Mouse (Mus musculus): ENCODE results near the gene Pif1. TPM values are rescaled to one million over a fixed set of nuclear protein-coding genes. Genes with fewer than 3 reads are reported as not detected.
A peak's percentile ranks its signal among the peaks of the same experiment; 100 is the strongest.

The Pif1 gene
- total RNA-seq, 2 experiments from 2014 or later, result 3.0 TPM

DNA sequence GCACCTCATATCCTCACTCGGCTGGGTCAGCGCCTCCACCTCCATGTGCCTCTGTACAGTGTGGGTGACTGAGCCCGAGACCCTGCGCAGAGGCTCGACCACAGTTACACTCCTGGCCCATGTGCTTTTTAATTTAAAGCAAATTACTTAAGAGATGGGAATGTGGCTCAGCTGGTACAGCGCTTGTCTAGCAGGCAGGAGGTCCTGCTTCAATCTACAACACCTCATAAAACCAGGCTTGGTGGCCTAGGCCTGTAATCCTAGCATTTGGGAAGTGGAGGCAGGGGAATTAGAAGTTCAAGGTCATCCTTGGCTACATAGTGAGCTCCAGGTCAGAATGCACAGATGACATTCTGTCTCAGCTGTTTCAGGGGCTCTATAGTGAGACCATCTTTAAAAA, 28.2 kb upstream of the Pif1 start:
- DNase-seq (ENCODE audit: low spot score in 2 of 2), result no peak

DNA sequence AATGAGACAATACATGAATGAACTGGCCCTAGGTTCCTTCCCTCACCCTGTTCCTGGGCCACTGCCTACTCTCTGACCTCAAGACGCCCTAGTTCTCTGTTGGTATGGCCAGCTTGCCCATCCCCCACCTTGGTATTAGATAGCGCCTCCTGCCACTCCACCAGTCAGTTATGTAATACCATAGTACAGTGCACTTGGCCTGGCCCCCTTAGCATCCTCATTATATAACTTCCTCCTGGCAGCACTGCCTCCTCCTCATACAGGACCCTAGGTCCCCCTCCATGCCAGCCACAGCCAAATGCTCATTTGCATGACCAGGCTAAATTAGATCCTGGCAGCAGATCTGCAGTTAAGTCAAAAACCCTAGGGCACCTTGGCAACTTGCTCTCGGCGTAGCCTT, 25.9 kb upstream of the Pif1 start:
- no peak for DNase-seq (ENCODE audit: low spot score in 2 of 2)

DNA sequence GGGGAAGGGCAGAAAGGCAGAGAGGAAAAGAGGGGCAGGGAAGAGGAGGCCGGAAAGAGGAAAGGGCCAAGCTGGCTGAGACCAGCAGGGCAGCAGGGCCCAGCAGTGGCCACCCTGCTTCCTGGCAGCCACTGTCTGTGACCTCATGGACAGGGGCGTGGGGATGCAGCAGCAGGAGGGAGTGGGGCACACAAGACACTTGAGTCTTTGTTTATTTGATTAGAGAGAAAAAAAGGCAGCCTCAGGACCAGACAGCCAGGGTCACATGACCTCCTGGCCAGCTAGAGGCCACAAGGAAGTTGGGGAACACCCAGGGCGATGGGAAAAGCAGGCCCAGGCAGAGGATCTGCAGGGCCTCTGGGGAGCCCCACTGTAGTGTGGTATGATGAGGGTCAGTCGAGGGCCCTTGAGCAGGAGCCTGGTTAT, 24.9 kb upstream of the Pif1 start:
- DNase-seq (ENCODE audit: low spot score in 2 of 2), result peak in 1 of 2 experiments; percentile 59

DNA sequence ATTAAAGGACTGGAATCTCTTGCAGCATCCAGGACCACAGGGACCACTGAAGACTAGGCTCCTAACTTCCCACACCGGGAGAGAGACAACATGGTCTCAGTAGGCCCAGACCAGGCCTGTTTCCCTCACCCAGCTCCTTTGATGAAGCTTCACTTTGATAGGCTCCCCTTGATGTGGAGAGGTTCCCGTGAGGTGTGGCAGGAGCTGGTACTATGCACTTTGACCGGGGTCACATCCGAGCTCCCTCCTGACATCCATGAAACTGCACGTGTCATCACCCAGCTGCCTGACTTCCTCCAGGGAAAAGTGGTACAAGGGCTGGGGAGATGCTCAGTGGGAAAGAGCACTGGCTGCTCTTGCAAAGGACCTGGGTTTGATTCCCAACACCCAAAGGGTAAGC, 23.9 kb upstream of the Pif1 start:
- DNase-seq (ENCODE audit: low spot score in 2 of 2), result no peak

DNA sequence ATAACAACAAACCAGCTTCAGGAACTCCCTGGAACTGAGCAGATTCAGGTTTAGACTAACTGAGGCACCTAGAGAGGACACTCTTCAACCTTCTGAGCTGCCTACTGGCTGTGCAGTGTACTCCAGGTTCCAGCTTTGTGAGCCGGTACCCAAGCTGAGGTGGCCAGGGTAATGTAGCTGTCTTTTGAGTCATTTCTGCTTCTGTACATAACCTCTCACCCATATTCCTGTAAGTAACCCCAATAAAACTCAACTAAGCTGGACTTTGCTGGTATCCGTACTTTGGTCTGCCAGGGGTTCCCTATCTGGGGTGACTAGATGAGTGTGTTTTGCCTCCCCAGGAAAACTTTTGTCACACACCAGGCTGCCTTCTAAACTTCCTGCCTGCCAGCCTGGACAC, 22.3 kb upstream of the Pif1 start:
- no peak for DNase-seq (ENCODE audit: low spot score in 2 of 2)

DNA sequence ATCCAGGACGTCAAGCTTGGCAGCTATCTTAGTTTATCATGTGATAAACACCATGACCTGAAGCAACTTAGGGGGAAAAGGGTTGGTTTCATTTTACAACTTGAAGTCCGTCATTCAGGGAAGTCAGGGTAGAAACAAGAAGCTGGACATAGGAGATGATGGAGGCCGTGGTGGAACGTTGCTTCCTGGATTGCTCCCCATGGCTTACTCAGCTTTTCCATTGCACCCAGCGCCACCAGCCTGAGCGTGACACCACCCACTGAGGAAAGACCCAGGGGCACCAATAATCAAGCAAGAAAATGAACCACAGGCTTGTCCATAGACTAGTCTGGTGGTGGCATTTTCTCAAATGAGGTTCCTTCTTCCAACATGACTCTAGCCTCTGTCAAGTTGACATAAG, 18.2 kb upstream of the Pif1 start:
- DNase-seq (ENCODE audit: low spot score in 2 of 2), result peak in 1 of 2 experiments; percentile 8

DNA sequence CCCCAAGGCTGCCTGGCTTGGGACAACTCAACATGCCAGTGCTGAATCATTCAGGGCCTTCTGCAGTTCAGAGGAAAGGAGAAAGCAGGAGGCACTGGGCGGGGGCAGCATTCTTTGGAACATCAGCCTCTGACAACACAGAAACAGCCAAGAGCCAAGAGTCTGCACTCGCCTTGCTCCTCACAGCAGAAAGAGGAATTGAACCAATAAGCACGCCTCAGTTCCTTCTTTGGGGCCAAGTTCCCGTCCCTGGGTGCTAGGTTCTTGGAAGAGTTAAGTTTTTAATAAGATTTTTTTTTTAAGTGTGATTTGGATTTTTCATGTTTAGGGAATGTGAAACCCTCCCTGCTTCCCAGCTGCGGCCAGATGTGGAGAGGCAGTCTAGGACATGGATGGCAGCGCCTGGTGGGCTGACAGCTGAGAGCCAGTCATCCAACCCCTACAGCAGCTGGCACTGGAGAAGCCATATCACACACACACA, 17.4 kb upstream of the Pif1 start:
- DNase-seq (ENCODE audit: low spot score in 2 of 2), result peak in 1 of 2 experiments; percentile 63

DNA sequence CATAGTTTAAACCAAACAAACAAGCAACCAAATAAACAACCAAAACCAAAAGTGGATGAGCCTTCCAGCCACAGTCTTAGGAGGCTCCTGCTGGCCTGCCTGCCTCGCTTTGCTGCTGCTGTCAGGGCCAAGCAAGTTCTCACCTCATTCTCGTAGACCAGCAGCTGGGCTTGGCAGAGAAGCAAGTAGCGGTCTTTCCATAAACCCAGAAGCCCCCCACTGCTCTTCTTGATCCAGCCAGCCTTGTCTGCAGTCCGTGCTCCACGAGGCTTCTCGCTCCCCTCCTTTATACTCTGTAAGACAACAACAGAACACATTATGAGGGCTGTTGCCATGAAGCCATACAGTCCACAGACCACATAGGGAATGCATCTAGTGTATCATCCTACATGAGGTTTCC, 14.1 kb upstream of the Pif1 start:
- no peak for DNase-seq (ENCODE audit: low spot score in 2 of 2)

DNA sequence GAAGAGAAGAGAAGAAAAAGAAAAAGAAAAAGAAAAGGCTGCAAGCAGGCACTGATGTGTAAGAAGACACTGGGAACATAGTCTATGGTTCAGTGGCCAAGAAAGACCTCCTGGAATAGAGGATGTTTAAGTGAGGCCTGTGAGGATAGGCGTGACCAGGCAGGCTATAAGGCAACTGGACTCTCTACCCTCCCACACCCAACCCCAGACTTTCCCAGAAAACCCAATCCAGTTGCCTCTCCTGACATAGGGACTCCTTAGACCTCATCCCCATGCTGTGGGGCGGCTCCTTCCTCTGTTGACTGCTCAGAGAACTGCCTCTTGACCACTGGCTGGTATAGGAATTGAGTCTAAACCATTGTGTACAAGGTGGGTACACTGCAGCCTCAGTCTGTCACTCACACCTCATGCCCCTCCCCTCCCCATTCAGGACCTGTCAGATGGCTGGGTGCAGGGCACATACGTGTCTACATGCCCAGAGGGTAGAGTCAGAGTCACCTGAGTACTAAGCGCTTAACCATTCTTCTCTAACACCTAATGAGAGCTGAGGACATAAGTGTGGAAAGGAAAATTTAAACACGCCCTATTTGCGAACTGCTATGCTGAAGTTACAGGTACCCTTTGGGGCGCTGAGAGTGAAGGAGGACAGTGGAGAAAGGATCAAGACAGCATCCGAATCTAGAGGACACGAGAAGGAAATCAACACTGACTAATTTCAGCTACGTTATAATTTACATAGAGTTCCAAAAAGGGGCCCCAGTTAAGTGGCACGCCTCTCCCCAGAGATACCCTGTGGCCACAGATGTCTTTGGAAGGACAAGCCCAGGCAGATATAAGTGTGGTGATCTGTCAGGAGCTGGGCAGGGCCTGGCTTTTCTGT, 12.2 kb upstream of the Pif1 start:
- no peak for DNase-seq (ENCODE audit: low spot score in 2 of 2)

DNA sequence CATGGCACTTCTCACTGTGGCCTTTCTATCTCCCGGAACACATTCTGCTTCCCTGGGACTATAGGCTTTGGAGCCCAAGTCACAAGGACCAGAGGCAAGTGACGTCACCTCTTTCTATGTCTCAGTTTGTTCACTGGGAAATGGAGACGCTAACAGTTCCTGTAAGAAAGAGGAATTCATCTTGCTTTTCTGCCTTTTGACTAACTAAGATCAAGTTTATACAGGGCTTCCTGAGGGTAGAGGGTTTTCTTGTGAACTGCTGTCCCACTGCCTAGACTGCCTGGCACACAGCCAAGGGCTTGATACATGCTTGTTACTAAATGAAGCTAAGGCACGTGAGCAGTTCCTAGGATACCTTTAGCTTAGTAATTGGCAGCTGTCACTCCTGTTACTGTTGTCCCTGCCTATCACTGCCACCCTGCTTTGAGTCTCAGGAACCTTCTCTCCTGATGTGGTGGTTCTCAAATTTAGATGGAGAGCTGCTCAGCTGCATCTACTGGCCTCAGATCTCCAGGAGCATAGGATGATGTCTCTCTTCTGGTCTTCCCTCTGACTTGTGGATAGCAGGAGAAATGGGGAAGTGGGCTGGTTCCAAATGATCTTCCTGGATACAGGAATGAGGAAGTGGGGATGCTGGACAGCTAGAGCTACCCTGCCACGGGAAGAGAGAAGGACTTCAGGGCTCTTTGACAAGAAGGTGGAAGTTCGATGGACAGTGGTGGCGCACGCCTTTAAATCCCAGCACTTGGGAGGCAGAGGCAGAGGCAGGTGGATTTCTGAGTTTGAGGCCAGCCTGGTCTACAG, 11.4 kb upstream of the Pif1 start:
- peak in 1 of 2 experiments; percentile 57 for DNase-seq (ENCODE audit: low spot score in 2 of 2)

DNA sequence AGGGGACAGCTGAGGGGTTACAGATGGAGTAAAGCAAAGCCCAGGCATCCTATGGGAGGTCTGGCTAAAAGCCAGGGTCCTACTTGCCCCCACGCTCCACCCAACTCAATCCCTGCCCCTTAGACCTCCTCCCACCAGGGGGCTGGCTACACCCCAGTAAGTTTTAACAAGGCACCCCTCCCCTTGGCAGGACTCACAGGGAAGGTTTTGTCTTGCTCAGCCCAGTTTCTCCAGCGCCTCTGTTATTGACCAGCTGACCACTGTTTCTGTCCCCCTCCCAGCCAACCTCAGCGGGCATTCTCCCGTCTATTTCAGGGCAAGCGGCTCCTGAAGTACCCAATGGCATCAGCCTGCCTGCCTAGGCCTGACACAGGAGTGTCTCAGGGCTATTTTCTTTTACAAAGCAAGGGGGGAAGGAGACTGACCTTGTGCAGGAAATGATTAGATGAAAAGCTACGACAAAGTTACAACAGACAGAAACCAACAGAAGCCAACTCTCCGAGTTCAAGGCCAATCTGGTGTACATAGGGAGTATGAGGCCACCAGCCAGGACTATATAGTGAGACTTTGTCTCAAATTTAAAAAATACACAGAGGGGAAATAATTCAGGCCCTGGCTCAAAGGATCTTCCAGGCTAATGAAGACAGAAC, 10.0 kb upstream of the Pif1 start:
- peak in 1 of 2 experiments; percentile 54 for DNase-seq (ENCODE audit: low spot score in 2 of 2)

DNA sequence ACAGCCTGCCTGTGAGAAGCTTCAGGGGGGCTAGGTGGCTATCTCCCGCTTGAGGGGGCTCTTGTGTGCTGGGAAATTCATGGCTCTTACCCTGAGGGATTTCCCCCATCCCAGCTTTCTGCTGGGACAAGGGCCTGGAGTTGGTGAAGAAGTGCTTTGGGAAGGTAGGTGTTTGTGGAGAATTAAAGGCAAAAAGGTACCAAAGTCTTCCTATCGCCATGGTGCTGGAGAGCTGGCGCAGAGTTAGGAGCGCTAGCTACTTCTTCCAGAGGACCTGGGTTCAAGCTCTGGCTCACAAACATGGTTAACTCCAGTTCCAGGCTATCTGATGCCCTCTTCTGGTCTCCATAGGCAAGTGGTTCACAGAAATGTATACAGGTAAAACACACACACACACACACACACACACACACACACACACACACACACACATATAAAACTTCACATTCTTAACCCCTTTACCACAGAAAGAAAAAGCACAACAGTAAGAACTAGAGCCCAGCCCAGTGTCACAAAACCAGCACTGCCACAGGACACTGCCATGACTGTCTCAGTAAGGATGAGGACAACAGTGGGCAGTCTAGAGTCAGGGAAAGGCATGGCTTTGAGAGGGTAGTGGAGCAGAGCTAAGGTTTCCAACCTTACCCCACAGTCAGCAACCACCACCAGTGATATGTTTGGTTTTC, 9.3 kb upstream of the Pif1 start:
- DNase-seq (ENCODE audit: low spot score in 2 of 2), result no peak

DNA sequence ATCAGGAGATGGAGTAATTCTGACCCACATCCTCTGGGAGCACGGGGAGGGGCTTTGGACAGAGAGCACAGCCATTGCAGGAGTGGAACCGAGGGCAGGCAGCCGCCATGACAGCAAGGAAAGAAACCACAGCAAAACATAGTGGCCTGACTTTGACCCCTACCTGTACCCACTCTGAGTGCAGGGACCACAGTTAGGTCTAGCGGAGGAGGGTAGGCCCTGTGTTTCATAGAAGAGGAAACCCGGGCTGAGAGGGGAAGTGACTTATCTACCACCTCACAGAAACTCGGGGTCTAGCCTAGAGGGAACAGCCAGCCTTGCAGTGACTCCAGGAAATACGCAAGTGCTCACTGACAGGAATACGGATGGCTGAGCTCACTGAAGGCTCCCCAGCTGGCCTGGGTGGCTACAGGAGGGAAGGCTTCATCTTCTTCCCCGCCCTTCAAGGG, 8.1 kb upstream of the Pif1 start:
- no peak for DNase-seq (ENCODE audit: low spot score in 2 of 2)

DNA sequence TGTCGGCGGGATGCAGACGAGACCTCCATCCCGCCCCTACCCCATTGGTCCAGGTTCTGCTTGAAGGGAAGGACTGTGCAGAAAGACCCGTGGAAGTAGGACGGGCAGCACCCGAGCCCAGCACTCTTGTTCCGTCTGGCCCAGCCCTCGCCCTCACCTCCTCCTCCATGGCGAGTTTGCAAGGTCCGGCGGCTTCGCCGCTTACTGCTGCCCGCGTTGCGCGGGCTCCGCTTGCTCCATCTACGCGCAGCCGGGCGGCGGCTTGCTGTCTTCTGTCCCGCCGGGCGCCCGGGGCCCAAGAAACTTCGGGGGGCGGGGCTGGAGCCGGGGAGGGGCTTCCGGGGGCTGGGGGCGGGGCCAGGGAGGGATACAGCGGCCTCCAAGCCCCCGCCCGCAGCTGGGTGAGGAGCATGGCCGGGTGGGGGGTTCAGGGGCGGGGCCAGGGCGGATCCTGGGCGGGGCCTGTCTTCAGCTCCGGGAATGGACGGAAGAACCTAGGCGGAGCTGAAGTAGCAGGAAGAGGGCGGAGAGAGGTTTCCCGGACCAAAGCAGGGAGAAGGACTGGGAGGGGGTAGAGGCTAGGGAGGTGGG, 7.1 kb upstream of the Pif1 start, which contains the start of gene Plekho2:
TSS of gene Plekho2 (minus strand) at position 260 of the 591 bp plus-strand sequence.
- peak; percentile 91 to 92 for DNase-seq (ENCODE audit: low spot score in 2 of 2)

DNA sequence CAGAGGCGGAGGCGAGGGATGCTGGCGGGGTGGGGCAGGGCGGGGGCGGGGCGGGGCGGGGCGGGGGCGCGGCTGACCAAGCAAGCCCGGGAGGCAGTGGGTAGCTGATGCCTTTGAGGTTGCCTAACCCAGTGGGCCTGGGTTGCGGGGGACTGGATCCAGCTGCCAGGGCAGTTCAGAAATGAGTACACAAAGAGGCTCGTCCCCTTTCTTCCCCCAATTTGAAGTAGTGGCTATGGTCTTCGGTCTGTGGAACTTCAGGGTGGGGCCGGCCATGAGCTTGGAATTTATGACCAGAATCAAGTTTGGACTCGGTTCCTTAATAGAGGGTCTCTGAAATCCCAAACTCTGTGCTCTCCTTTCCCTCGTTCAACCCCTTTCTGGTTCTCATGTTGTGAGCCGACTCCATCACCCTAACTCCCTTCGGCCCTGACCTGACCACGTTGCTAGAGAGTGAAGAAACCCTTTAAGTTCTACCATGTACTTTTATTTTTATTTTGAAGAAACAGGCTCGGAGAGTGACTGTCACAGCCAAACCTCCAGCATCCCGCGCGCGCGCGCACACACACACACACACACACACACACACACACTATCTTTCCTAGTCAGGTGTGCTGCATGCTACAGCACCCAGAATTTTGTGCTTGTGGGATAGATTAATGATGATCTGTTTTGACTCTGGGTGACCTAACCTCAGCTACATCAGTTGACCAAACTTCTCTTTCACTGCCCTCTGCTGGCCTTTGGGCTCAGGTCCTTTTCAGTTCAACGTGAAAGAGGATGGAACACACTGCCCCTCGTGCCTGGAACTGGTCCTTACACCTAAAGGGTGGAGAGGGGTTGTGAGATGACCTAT, 6.3 kb upstream of the Pif1 start:
- DNase-seq (ENCODE audit: low spot score in 2 of 2), result peak; percentile 59 to 89

DNA sequence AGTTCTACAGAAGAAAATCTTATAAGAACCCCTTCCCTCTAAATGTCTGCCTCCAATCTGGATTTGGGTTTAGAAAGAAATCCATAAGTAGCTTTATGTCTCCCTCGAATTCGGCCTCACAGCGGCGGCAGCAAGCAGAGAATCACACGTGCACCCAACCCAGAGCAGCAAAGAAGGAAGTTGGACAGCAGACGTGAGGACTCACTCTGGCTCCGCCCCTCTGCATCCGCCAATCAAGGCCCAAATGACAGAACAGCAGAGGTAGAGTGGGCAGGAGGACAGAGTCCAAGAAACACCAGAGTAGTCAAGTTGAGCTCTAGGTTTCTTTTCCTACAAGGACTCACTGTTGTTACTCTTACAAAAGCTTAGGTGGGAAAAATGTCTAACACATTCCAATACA, 3.9 kb upstream of the Pif1 start:
- no peak for DNase-seq (ENCODE audit: low spot score in 2 of 2)

DNA sequence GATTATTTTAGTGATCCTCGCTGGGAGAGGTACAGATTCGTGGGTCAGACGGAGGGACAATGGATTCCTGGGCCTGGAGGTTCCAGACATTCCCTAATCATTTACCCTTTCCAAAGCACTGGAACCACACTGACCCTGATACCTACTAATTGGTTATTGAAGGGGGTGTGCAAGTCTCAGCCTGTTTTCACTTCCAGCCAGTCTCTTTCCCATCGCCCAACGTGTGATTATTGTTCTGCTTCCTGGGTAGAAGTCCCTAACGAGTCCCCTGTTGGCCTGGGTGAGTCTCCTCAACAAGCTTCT, 261 bp downstream of the Pif1 start:
- DNase-seq (ENCODE audit: low spot score in 2 of 2), result no peak

DNA sequence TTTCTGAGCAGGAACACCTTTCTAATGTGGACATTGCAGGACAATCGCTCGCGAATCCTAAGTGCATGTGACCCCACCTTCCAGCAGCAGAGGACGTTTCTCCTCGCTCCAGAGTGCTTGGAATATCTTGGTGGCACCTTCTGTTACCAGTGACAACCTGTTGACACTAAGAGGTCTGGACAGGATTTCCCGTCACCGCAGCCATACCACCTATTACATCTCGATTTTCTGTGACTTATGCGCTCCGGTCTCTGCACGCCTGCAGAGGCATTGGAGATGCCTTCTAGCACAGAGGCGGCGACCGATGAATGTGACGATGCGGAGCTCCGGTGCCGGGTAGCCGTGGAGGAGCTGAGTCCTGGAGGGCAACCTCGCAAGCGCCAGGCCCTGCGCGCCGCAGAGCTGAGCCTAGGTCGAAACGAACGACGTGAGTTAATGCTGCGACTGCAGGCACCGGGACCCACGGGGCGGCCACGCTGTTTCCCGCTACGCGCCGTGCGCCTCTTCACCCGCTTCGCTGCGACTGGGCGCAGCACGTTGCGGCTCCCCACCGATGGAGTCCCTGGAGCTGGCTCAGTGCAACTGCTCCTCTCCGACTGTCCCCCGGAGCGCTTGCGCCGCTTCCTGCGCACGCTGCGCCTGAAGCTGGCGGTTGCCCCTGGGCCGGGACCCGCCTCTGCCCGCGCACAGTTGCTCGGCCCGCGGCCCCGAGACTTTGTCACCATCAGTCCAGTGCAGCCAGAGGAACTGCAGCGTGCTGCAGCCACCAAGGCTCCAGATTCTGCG, 806 bp downstream of the Pif1 start:
- DNase-seq (ENCODE audit: low spot score in 2 of 2), result peak; percentile 31 to 43

DNA sequence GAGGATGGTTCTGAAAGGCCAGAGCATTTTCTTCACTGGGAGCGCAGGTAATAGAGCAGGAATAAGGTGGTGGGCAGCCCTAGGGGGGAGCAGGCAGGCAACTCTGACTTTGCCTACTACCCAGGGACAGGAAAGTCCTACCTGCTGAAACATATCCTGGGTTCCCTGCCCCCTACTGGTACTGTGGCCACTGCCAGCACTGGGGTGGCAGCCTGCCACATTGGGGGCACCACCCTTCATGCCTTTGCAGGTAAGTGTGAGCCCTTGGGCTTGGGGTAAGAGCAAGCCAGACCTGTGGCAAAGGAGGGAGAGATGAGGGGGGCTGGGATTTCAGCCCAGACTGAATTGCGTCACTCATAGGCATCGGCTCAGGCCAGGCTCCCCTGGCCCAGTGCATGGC, 2.1 kb downstream of the Pif1 start:
- no peak for DNase-seq (ENCODE audit: low spot score in 2 of 2)
